ENCODE assay signal across 20 mouse cellular contexts in the genomic region with DNA sequence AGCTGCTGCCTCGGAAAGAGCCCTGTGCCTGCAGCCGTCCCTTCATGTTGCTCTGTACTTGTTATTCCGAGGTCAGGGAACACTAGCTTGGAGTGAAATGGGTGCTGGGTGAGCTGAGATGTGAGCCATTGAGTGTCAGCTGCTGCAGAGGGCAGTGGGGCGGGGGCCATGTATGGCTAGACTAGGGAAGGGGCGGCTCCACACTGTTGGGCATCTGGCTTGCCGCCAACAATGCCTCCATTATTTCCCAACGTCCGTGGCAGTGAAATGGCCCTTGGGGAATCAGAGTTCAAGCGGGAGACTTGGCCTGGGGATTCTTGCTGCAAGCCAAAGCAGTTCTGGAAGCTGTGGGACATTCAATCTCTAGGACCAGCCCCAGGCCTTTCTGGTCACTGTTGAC. TPM values are rescaled to one million over a fixed set of nuclear protein-coding genes. Genes with fewer than 3 reads are reported as not detected.
DNase-seq lines count a peak whose midpoint lies in the region; ATAC-seq lines count a peak whose summit lies in the region.
"Had no signal": no experiment of that assay in that cellular context is flagged by ENCODE, and none has a peak within 500 bp of the region (broad histone marks: within the 10 kb centered on the region; RNA-seq: fewer than 3 reads in every experiment).

No protein-coding gene starts in this region.

- 2% methylated on average over 9 of the region's 9 CpGs for WGBS in forebrain, embryonic 12.5 days
- 5% methylated on average over 9 of the region's 9 CpGs for WGBS in forebrain, embryonic 11.5 days
- 3% methylated on average over 9 of the region's 9 CpGs for WGBS in midbrain, embryonic 11.5 days
- WGBS in midbrain, embryonic 15.5 days: 7% methylated on average over 9 of the region's 9 CpGs

- no peak overlapping the region for H3K27ac ChIP-seq in forebrain, embryonic 12.5 days
- H3K27ac ChIP-seq in forebrain, embryonic 11.5 days (ENCODE audit: low read depth, low read length): no peak overlapping the region
- H3K27ac ChIP-seq in midbrain, embryonic 11.5 days (ENCODE audit: low read depth, low read length): no peak overlapping the region
- no peak overlapping the region for H3K27ac ChIP-seq in midbrain, embryonic 15.5 days
- H3K27ac ChIP-seq: limb, embryonic 12.5 days; liver, embryonic 15.5 days had no signal

- intact Hi-C loops in heart, postnatal 25 days (cut with DNase I): no loop called here

- no peak overlapping the region for H3K4me3 ChIP-seq in forebrain, embryonic 12.5 days (replicated peaks)
- no peak overlapping the region for H3K4me3 ChIP-seq in forebrain, embryonic 11.5 days (ENCODE audit: low read depth, low read length)
- H3K4me3 ChIP-seq in midbrain, embryonic 11.5 days (ENCODE audit: low read depth, low read length): no peak overlapping the region
- no peak overlapping the region for H3K4me3 ChIP-seq in midbrain, embryonic 15.5 days
- H3K4me3 ChIP-seq: limb, embryonic 12.5 days; liver, embryonic 15.5 days had no signal

- H3K36me3 ChIP-seq in forebrain, embryonic 12.5 days (replicated peaks): peaks cover 28% of the 10 kb centered on the region
- H3K36me3 ChIP-seq in forebrain, embryonic 11.5 days (ENCODE audit: control insufficient read depth, insufficient read depth, low read length): no peaks in the 10 kb centered on the region; the same call in none of the 2 replicates
- peaks cover 14% of the 10 kb centered on the region for H3K36me3 ChIP-seq in midbrain, embryonic 11.5 days (ENCODE audit: control insufficient read depth, insufficient read depth, low read length)
- H3K36me3 ChIP-seq in midbrain, embryonic 15.5 days (replicated peaks): peaks cover 25% of the 10 kb centered on the region

- H3K27me3 ChIP-seq in forebrain, embryonic 12.5 days: peaks cover 62% of the 10 kb centered on the region
- H3K27me3 ChIP-seq in forebrain, embryonic 11.5 days (ENCODE audit: control insufficient read depth, insufficient read depth, low read length): peaks cover 54% of the 10 kb centered on the region
- H3K27me3 ChIP-seq in midbrain, embryonic 11.5 days (ENCODE audit: control insufficient read depth, insufficient read depth, low read length): peaks cover 59% of the 10 kb centered on the region
- H3K27me3 ChIP-seq in midbrain, embryonic 15.5 days (replicated peaks): peaks cover 60% of the 10 kb centered on the region

- H3K4me2 ChIP-seq in forebrain, embryonic 12.5 days: no peak overlapping the region
- no peak overlapping the region for H3K4me2 ChIP-seq in forebrain, embryonic 11.5 days (ENCODE audit: low read depth, low read length, severe bottlenecking)
- H3K4me2 ChIP-seq in midbrain, embryonic 11.5 days: no peak overlapping the region
- no peak overlapping the region for H3K4me2 ChIP-seq in midbrain, embryonic 15.5 days
- H3K4me2 ChIP-seq: heart, embryonic 11.5 days; limb, embryonic 12.5 days; liver, embryonic 15.5 days had no signal

- H3K9ac ChIP-seq in forebrain, embryonic 12.5 days: no peak overlapping the region
- H3K9ac ChIP-seq in forebrain, embryonic 11.5 days (ENCODE audit: low read length): no peak overlapping the region
- no peak overlapping the region for H3K9ac ChIP-seq in midbrain, embryonic 11.5 days (ENCODE audit: low read length)
- no peak overlapping the region for H3K9ac ChIP-seq in midbrain, embryonic 15.5 days
- H3K9ac ChIP-seq: limb, embryonic 12.5 days; liver, embryonic 15.5 days had no signal

- peak; percentile 53; the same call in 1 of the 2 replicates for ATAC-seq in forebrain, embryonic 12.5 days (ENCODE audit: low FRiP score)
- ATAC-seq in forebrain, embryonic 11.5 days (replicated peaks; ENCODE audit: low FRiP score): no peak
- peak; percentile 68; the same call in 1 of the 2 replicates for ATAC-seq in midbrain, embryonic 11.5 days (ENCODE audit: low FRiP score)
- no peak for ATAC-seq in midbrain, embryonic 15.5 days (replicated peaks)
- no peak for ATAC-seq in inflammation-experienced regulatory T-cells, adult 6 months

- H3K9me3 ChIP-seq in forebrain, embryonic 12.5 days: no peaks in the 10 kb centered on the region
- no peaks in the 10 kb centered on the region for H3K9me3 ChIP-seq in forebrain, embryonic 11.5 days (ENCODE audit: control insufficient read depth, low read length)
- H3K9me3 ChIP-seq in midbrain, embryonic 11.5 days (ENCODE audit: control insufficient read depth, low read length): no peaks in the 10 kb centered on the region
- H3K9me3 ChIP-seq in midbrain, embryonic 15.5 days: no peaks in the 10 kb centered on the region
- H3K9me3 ChIP-seq: limb, embryonic 12.5 days; liver, embryonic 15.5 days had no signal

- H3K4me1 ChIP-seq in forebrain, embryonic 12.5 days: peaks cover 29% of the 10 kb centered on the region
- peaks cover 10% of the 10 kb centered on the region for H3K4me1 ChIP-seq in forebrain, embryonic 11.5 days (replicated peaks; ENCODE audit: control insufficient read depth, insufficient read depth, low read length)
- peaks cover 10% of the 10 kb centered on the region for H3K4me1 ChIP-seq in midbrain, embryonic 11.5 days (ENCODE audit: control insufficient read depth, insufficient read depth, low read length)
- peaks cover 18% of the 10 kb centered on the region for H3K4me1 ChIP-seq in midbrain, embryonic 15.5 days

- DNase-seq in forebrain, embryonic 11.5 days (ENCODE audit: low spot score): no peak
- DNase-seq in midbrain, embryonic 11.5 days (ENCODE audit: low spot score, missing footprints): peak; percentile 76
- DNase-seq in neural tube, embryonic 10.5 days (ENCODE audit: extremely low spot score, low spot score): peak; percentile 33
- DNase-seq in heart, postnatal 25 days (ENCODE audit: low spot score): no peak
- DNase-seq: cerebellum, adult 8-10 months; right cerebral cortex, postnatal 25 days had no signal

RNA-seq across cellular contexts. Expression of gene Lhx3, which starts 0.5 kb away (rescaled TPM):
- 0.15 TPM in 1 of 2 replicates, not detected in the other for polyA plus RNA-seq in forebrain, embryonic 12.5 days (2016; fragmentation: Nextera tagmentation; extraction: Ambion mirVana)
- polyA plus RNA-seq in forebrain, embryonic 11.5 days (2014; fragmentation: Nextera tagmentation; extraction: Ambion mirVana): 0.16 TPM in 1 of 2 replicates, not detected in the other
- 0.10 and 0.30 TPM in 2 replicates for polyA plus RNA-seq in midbrain, embryonic 11.5 days (2014; fragmentation: Nextera tagmentation; extraction: Ambion mirVana)
- 0.13 TPM in 1 of 2 replicates, not detected in the other for polyA plus RNA-seq in midbrain, embryonic 15.5 days (2015; fragmentation: Nextera tagmentation; extraction: Ambion mirVana)
- not detected for polyA plus RNA-seq in inflammation-experienced regulatory T-cells, adult 6 months (2017; shearing (Covaris generic))
- not detected for total RNA-seq in heart, postnatal 25 days (2021)
- total RNA-seq: adrenal gland, postnatal 14 days; gastrocnemius, postnatal 36 days; heart, postnatal 4 days; layer of hippocampus, postnatal 36 days; monocyte, adult 5-6 weeks had no signal
- polyA plus RNA-seq: C2C12; cortical plate, adult 2 months; kidney, adult 2 months; limb, embryonic 12.5 days; liver, embryonic 15.5 days had no signal

RNA-seq across cellular contexts. Expression of gene Qsox2, which starts 29.8 kb away (rescaled TPM):
- polyA plus RNA-seq in forebrain, embryonic 12.5 days (2016; fragmentation: Nextera tagmentation; extraction: Ambion mirVana): 20.0 and 21.4 TPM in 2 replicates
- 20.6 and 22.9 TPM in 2 replicates for polyA plus RNA-seq in forebrain, embryonic 11.5 days (2014; fragmentation: Nextera tagmentation; extraction: Ambion mirVana)
- polyA plus RNA-seq in midbrain, embryonic 11.5 days (2014; fragmentation: Nextera tagmentation; extraction: Ambion mirVana): 18.2 and 18.4 TPM in 2 replicates
- 16.8 and 18.1 TPM in 2 replicates for polyA plus RNA-seq in midbrain, embryonic 15.5 days (2015; fragmentation: Nextera tagmentation; extraction: Ambion mirVana)
- polyA plus RNA-seq in inflammation-experienced regulatory T-cells, adult 6 months (2017; shearing (Covaris generic)): 1 to 10 TPM; 1.3 to 2.6 (median 1.9) TPM
- total RNA-seq in heart, postnatal 25 days (2021): 10 to 100 TPM; 15.8 to 15.9 TPM

Comparison
In these comparisons a context has a peak if more than half of its experiments do, and no peak if none do; other contexts are left out.
1. ATAC-seq: peak in forebrain, embryonic 12.5 days (single experiment) and midbrain, embryonic 11.5 days (single experiment); none in forebrain, embryonic 11.5 days (single experiment), midbrain, embryonic 15.5 days (single experiment) and inflammation-experienced regulatory T-cells, adult 6 months (single experiment).
2. DNase-seq: peak in midbrain, embryonic 11.5 days (single experiment) and neural tube, embryonic 10.5 days (single experiment); none in forebrain, embryonic 11.5 days (single experiment) and heart, postnatal 25 days (single experiment).